Mouse (Mus musculus) neural tube, embryonic 11.5 days (tissue): ENCODE measurements around the gene Gm10100. TPM values are rescaled to one million over a fixed set of nuclear protein-coding genes. Genes with fewer than 3 reads are reported as not detected.
"Not testable (repeated sequence)": the region's sequence is repeated elsewhere in the genome, so short reads cannot be mapped to it uniquely, and the experiment has no call there.

Experiments
- ATAC-seq: fragments of 200-750 bp; cut with Nextera tagmentation; 2 replicates; pipeline ENCODE4 v1.8.0; 2017; ENCODE audit warnings: moderate number of reproducible peaks, mild to moderate bottlenecking, moderate TSS enrichment, moderate library complexity; ENCODE audit not compliant: insufficient read depth, low FRiP score, low TSS enrichment
- DNase-seq: peaks from one replicate; pipeline ENCODE4 v3.0.0-alpha.2; 2015; ENCODE audit warnings: low spot score
- H3K27ac ChIP-seq: fragments of 300-500 bp; sonication (generic); 2 replicates; pipeline ENCODE4 v1.5.1; 2014; ENCODE audit warnings: low read depth, mild to moderate bottlenecking, low read length
- H3K27me3 ChIP-seq: fragments of 300-500 bp; sonication (generic); 2 replicates; pipeline ENCODE4 v1.6.1; 2014; ENCODE audit warnings: mild to moderate bottlenecking, low read length, mixed read lengths; ENCODE audit not compliant: control insufficient read depth, insufficient read depth
- H3K36me3 ChIP-seq: fragments of 300-500 bp; sonication (generic); 2 replicates; pipeline ENCODE4 v1.6.1; 2014; ENCODE audit warnings: mild to moderate bottlenecking, low read length, moderate library complexity, mixed read lengths; ENCODE audit not compliant: control insufficient read depth, insufficient read depth
- H3K4me1 ChIP-seq: fragments of 300-500 bp; sonication (generic); 2 replicates; pipeline ENCODE4 v1.6.1; 2014; ENCODE audit warnings: low read length, mixed read lengths; ENCODE audit not compliant: control insufficient read depth, insufficient read depth
- H3K4me2 ChIP-seq: fragments of 300-500 bp; sonication (generic); 2 replicates; pipeline ENCODE4 v1.6.1; 2014; ENCODE audit warnings: low read depth, mild to moderate bottlenecking, moderate library complexity
- H3K4me3 ChIP-seq: fragments of 300-500 bp; sonication (generic); 2 replicates; pipeline ENCODE4 v1.5.1; 2014; ENCODE audit warnings: low read depth, low read length
- H3K9ac ChIP-seq: fragments of 300-500 bp; sonication (generic); 2 replicates; pipeline ENCODE4 v1.6.1; 2014; ENCODE audit warnings: mild to moderate bottlenecking, low read length
- H3K9me3 ChIP-seq: fragments of 300-500 bp; sonication (generic); 2 replicates; pipeline ENCODE4 v1.6.1; 2016; ENCODE audit warnings: low read length; ENCODE audit not compliant: control insufficient read depth
- WGBS: fragments of 180-500 bp; shearing (Covaris S2); extraction: QIAGEN DNeasy Blood & Tissue Kit; methylation state at CpG from one replicate; pipeline ENCODE4 v1.1.7; 2014; 5-methylcytosine and 5-hydroxymethylcytosine counted together
- polyA plus RNA-seq: library from polyadenylated mRNA; unstranded; fragments of >200 nt; fragmentation: Nextera tagmentation; extraction: Ambion mirVana; gene quantifications from 2 replicates; pipeline ENCODE4 v1.2.1, GENCODE M21; 2014

The Gm10100 gene
- not detected in 2 replicates for polyA plus RNA-seq

DNA sequence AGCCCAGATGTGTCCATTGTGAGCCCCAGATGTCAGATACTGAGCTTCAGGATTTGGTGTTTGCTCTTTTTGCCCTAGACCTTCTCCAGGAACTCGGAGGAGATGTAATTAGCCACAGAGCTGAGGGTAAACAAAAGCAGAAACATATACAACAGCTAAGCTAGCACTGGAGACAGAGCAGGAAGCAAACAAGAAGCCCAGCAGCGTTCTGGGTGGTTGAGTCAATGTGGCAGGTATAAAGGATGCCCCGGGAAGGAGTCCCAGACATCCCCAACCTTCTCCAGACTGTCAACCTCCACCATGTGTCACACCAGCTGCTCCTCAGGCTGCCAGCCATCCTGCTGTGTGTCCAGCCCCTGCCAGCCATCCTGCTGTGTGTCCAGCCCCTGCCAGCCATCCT, at the start of gene Gm10100:
Gm10100 (plus strand) TSS at position 301 of the 400 bp plus-strand sequence.
- no peaks in the 10 kb centered on the region for H3K36me3 ChIP-seq
- no peaks in the 10 kb centered on the region for H3K9me3 ChIP-seq
- no peaks in the 10 kb centered on the region for H3K4me1 ChIP-seq
- no peak within 1 kb of the TSS for H3K4me3 ChIP-seq
- H3K9ac ChIP-seq, result no peak within 1 kb of the TSS
- WGBS, result 55% methylated on average over 3 of the region's 3 CpGs
- no peak within 1 kb of the TSS for H3K27ac ChIP-seq
- H3K27me3 ChIP-seq, result no peaks in the 10 kb centered on the region
- no peak for ATAC-seq
- H3K4me2 ChIP-seq, result no peak within 1 kb of the TSS
- no peak for DNase-seq

DNA sequence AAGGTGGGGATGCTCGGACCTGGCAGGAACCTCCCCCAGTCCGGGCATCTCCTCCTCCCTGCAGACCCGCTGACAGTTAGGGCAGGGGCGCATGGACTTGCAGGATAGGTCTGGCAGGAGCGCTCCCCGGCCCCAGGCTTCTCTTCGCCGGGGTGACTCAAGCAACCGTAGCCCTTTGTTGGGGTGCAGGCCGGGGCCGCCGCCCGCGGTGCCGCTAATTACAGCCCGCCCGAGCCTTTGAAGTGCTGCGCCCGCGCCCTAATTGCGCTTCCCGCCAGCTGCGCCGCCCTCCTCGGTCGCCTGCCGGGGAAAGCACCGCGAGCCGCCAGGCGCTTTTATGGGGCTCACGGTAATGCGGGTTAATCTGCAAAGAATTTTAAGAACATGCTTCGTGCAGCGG, 48.7 kb upstream of the Gm10100 start:
- Histone ChIP-seq H3K4me1 (0 out of 2 replicates have a peak, but pooled peaks cover 8% of the 10 kb centered on the region), H3K27ac (no peak overlapping the region), H3K4me2 (peak overlapping the region; percentile 46), H3K27me3 (peaks cover 19% of the 10 kb centered on the region), H3K36me3 (no peaks in the 10 kb centered on the region), H3K4me3 (peak overlapping the region; percentile 14), H3K9me3 (no peaks in the 10 kb centered on the region), H3K9ac (no peak overlapping the region)
- DNase-seq (no peak), ATAC-seq (no peak)
- 0% methylated on average over 35 of the region's 35 CpGs for WGBS

- H3K9ac ChIP-seq, result no peak overlapping the region
- WGBS, result 79% methylated on average over 7 of the region's 7 CpGs
- H3K4me1 ChIP-seq, result peaks cover 4% of the 10 kb centered on the region; the same call in 1 of the 2 replicates
- no peaks in the 10 kb centered on the region for H3K9me3 ChIP-seq
- H3K27me3 ChIP-seq, result peaks cover 23% of the 10 kb centered on the region
- no peak overlapping the region for H3K4me2 ChIP-seq
- no peak overlapping the region for H3K27ac ChIP-seq
- no peaks in the 10 kb centered on the region for H3K36me3 ChIP-seq
- no peak for ATAC-seq
- H3K4me3 ChIP-seq, result no peak overlapping the region
- DNase-seq, result no peak
Observed at GRCm38 (mm10) chr10:77682994-77683393, 43.3 kb upstream of the Gm10100 start.

GRCm38 (mm10) chr10:77684181-77684580, 42.1 kb upstream of the Gm10100 start:
- Histone ChIP-seq H3K9ac (no peak overlapping the region), H3K36me3 (no peaks in the 10 kb centered on the region), H3K27ac (no peak overlapping the region), H3K4me1 (peaks cover 3% of the 10 kb centered on the region; the same call in 1 of the 2 replicates), H3K9me3 (no peaks in the 10 kb centered on the region), H3K4me3 (no peak overlapping the region), H3K27me3 (peaks cover 19% of the 10 kb centered on the region), H3K4me2 (no peak overlapping the region; the same call in 1 of the 2 replicates)
- DNase-seq, result no peak
- WGBS, result 42% methylated on average over 8 of the region's 8 CpGs
- no peak for ATAC-seq

- peaks cover 19% of the 10 kb centered on the region for H3K27me3 ChIP-seq
Observed at GRCm38 (mm10) chr10:77685895-77686664, 40.2 kb upstream of the Gm10100 start, which contains the start of gene Tspear. Gene Tspear (plus strand): TSS chr10:77686569.

GRCm38 (mm10) chr10:77687021-77687420, 39.3 kb upstream of the Gm10100 start:
- H3K9ac ChIP-seq, result no peak overlapping the region
- H3K36me3 ChIP-seq, result no peaks in the 10 kb centered on the region
- H3K27ac ChIP-seq, result no peak overlapping the region
- peaks cover 19% of the 10 kb centered on the region for H3K27me3 ChIP-seq
- H3K4me3 ChIP-seq, result no peak overlapping the region
- peaks cover 3% of the 10 kb centered on the region; the same call in 1 of the 2 replicates for H3K4me1 ChIP-seq
- no peaks in the 10 kb centered on the region for H3K9me3 ChIP-seq
- ATAC-seq (no peak), DNase-seq (no peak)
- 20% methylated on average over 10 of the region's 10 CpGs for WGBS
- no peak overlapping the region for H3K4me2 ChIP-seq

More at GRCm38 (mm10) chr10:77685895-77686664, 40.2 kb upstream of the Gm10100 start, which contains the start of gene Tspear:
- Histone ChIP-seq H3K4me2 (no peak within 1 kb of the TSS), H3K9ac (no peak within 1 kb of the TSS), H3K4me3 (no peak within 1 kb of the TSS), H3K4me1 (peaks cover 3% of the 10 kb centered on the region; the same call in 1 of the 2 replicates), H3K9me3 (no peaks in the 10 kb centered on the region), H3K36me3 (no peaks in the 10 kb centered on the region), H3K27ac (no peak within 1 kb of the TSS)
- 6% methylated on average over 22 of the region's 22 CpGs for WGBS
- DNase-seq (no peak), ATAC-seq (no peak)

- not testable (repeated sequence) for H3K36me3 ChIP-seq, H3K4me3 ChIP-seq, DNase-seq, H3K9me3 ChIP-seq, ATAC-seq, H3K4me2 ChIP-seq, H3K27ac ChIP-seq, H3K4me1 ChIP-seq, H3K9ac ChIP-seq
- WGBS, result 75% methylated on average over 3 of the region's 3 CpGs
- peaks cover 19% of the 10 kb centered on the region for H3K27me3 ChIP-seq
Observed at GRCm38 (mm10) chr10:77690356-77690807, 35.9 kb upstream of the Gm10100 start, which contains the start of gene Gm19402. Gene Gm19402 (minus strand): TSS chr10:77690757.

DNA sequence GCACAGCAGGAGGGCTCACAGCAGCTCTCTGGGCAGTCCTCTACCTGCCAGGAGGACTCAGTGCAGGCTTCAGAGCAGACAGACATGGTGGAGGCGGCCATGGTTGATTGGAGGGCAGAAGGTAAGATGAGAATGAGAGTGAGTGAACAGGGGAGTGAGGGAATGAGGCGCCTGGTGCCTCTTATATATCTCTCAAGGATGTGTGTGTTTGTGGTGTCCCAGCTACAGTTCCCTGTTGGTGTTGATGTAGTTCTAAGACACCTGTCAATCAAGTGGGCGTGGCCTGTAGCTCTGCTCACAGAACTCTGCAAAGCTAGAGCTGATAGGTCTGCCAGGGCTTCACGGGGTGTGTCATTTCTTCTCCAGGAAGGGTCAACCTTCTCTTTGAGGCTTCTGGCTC, 29.2 kb upstream of the Gm10100 start, which contains the start of gene Gm9508:
Gm9508 (minus strand) TSS at position 101 of the 400 bp plus-strand sequence.
- H3K36me3 ChIP-seq, result no peaks in the 10 kb centered on the region
- WGBS, result 54% methylated on average over 4 of the region's 4 CpGs
- DNase-seq (no peak), ATAC-seq (no peak)
- peaks cover 3% of the 10 kb centered on the region; the same call in 1 of the 2 replicates for H3K9me3 ChIP-seq
- H3K27ac ChIP-seq, result no peak within 1 kb of the TSS
- no peak within 1 kb of the TSS for H3K9ac ChIP-seq
- H3K4me3 ChIP-seq, result no peak within 1 kb of the TSS
- H3K4me2 ChIP-seq, result no peak within 1 kb of the TSS
- H3K4me1 ChIP-seq, result no peaks in the 10 kb centered on the region
- no peaks in the 10 kb centered on the region for H3K27me3 ChIP-seq
